Mouse (Mus musculus) gastrocnemius, postnatal 10 days (tissue): ENCODE results near the gene 4930451I11Rik. TPM values are rescaled to one million over a fixed set of nuclear protein-coding genes. Genes with fewer than 3 reads are reported as not detected.
A peak's percentile ranks its signal among the peaks of the same experiment; 100 is the strongest.

Experiments
- DNase-seq: peaks from one replicate; pipeline ENCODE4 v3.0.0; 2021; ENCODE audit warnings: mixed read lengths
- total RNA-seq, 2 experiments: library from RNA; stranded (reverse); gene quantifications; 2 replicates each; pipeline ENCODE4 v1.2.3; 2021

The 4930451I11Rik gene
- total RNA-seq, 2 experiments from 2014 or later = not detected

- peak; percentile 67 for DNase-seq
Measured at GRCm38 (mm10) chr7:126799468-126800268, 31.8 kb downstream of the 4930451I11Rik start.

- peak; percentile 90 for DNase-seq
Measured at GRCm38 (mm10) chr7:126799050-126799467, 32.4 kb downstream of the 4930451I11Rik start.

- peak; percentile 27 for DNase-seq
Measured at GRCm38 (mm10) chr7:126798127-126799049, 33.1 kb downstream of the 4930451I11Rik start.

- DNase-seq = peak; percentile 27
Measured at GRCm38 (mm10) chr7:126797411-126798126, 33.9 kb downstream of the 4930451I11Rik start, which contains the start of gene Fam57b. TSS of gene Fam57b (plus strand) at chr7:126797668.

- DNase-seq = peak; percentile 21
Measured at GRCm38 (mm10) chr7:126796350-126796932, 35.0 kb downstream of the 4930451I11Rik start.

- DNase-seq = no peak
Measured at GRCm38 (mm10) chr7:126795387-126796317, 35.8 kb downstream of the 4930451I11Rik start.

GRCm38 (mm10) chr7:126794271-126794605 lies 37.2 kb downstream of the 4930451I11Rik start:
- no peak for DNase-seq

GRCm38 (mm10) chr7:126793456-126794270 lies 37.8 kb downstream of the 4930451I11Rik start:
- no peak for DNase-seq

GRCm38 (mm10) chr7:126792721-126793443 lies 38.6 kb downstream of the 4930451I11Rik start:
- DNase-seq = peak; percentile 20

GRCm38 (mm10) chr7:126791851-126792720 lies 39.4 kb downstream of the 4930451I11Rik start, which contains the start of gene Ppp4c:
TSS of gene Ppp4c (minus strand) at chr7:126792496.
- DNase-seq = peak; percentile 98

- DNase-seq = no peak
Measured at GRCm38 (mm10) chr7:126789141-126789540, 42.3 kb downstream of the 4930451I11Rik start.

- no peak for DNase-seq
Measured at GRCm38 (mm10) chr7:126786142-126786541, 45.3 kb downstream of the 4930451I11Rik start.

- DNase-seq = no peak
Measured at GRCm38 (mm10) chr7:126785056-126785455, 46.4 kb downstream of the 4930451I11Rik start.

- DNase-seq = no peak
Measured at GRCm38 (mm10) chr7:126784469-126784868, 47.0 kb downstream of the 4930451I11Rik start.

- DNase-seq = no peak
Measured at GRCm38 (mm10) chr7:126782693-126783092, 48.7 kb downstream of the 4930451I11Rik start.

GRCm38 (mm10) chr7:126781661-126782370 lies 49.6 kb downstream of the 4930451I11Rik start:
- no peak for DNase-seq

GRCm38 (mm10) chr7:126780971-126781635 lies 50.3 kb downstream of the 4930451I11Rik start, which contains the start of gene Tbx6:
TSS of gene Tbx6 (plus strand) at chr7:126781483.
- peak; percentile 49 for DNase-seq
